Mouse (Mus musculus): ENCODE measurements at regions not wholly inside any gene's neighbourhood (a gene's known extent, or its start where the extent isn't known, plus 50 kb on each side); places are given as distances from the start of the nearest gene placed in this dataset.

DNA sequence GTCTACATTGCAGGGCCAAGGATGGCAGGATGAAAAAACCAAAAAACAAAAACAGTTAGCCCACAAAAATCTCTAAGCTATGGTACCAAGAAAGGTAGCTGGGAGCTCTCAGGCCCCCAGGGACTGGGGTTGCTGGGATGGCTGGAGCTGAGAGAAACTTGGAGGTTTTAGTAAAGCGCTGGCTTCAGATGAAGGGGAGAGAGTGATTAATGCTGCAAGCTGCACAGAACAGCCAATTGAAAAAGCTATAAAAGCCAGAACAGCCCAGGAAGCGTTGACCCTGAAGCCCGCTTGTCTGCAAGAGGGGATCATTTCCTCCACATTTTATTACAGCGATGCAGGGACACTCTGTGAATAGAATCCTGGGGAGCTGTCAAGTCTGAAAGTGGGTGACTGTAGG lies 157.0 kb downstream of the 4930564D02Rik start:
- DNase-seq (ENCODE audit: low spot score), result no peak

DNA sequence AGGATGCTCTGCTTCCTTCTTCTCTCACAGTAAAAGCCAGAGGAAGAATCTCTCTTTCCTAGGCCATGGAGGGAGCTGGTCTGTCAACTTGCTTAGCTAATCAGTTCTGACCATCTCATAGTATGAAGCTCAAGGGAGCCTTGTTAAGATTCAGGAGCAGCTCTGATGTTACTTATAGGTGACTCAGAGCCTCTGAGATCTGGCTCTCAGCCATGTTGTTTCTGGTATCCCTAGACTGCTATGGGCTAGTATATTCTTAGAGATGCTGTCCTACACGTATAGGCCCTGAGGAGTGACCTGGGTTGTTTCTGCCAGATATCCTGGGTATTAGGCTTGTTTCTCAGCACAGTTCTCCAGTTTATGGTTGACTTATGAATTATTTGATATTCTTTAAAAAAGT lies 160.9 kb downstream of the 4930564D02Rik start:
- no peak for DNase-seq (ENCODE audit: low spot score)

DNA sequence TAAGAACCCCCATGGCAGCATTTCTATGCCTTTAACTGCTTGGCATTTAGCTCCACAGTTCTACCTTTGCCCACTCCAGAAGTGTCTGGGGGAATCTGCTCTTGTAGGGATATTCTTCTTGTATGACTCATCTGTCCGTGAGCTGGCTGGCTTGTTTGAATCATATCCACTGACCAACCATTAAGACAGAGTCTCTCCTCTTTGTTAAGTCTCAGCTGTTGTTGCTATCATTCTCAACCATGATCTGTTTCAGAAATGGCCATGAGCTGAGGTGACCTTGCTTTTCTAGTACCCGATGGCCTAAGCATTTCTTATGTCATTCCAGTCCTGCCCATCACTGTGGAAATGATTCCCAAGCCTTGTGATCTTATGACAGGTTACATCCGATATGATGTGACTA lies 161.8 kb downstream of the 4930564D02Rik start:
- DNase-seq (ENCODE audit: low spot score), result no peak

DNA sequence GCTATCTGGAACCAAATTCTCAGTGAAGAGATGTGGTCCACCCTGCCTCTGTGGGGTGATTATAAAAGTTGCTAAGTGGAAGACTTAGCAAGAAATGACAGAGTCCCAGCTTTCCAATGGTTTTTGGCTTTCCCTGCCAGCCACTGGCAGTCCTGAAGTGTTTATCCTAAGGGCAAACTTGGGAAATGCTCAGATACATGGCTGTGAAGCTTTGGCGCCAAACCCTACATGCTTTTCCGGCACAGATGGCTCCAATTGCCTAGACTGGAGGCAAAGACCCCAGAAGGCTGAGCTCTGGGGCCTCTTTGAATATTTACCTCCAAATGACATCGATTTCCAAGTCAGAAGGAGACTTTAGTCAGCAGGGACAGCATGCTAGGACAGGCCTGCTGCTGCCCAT lies 174.4 kb downstream of the 4930564D02Rik start:
- DNase-seq (ENCODE audit: low spot score), result no peak

DNA sequence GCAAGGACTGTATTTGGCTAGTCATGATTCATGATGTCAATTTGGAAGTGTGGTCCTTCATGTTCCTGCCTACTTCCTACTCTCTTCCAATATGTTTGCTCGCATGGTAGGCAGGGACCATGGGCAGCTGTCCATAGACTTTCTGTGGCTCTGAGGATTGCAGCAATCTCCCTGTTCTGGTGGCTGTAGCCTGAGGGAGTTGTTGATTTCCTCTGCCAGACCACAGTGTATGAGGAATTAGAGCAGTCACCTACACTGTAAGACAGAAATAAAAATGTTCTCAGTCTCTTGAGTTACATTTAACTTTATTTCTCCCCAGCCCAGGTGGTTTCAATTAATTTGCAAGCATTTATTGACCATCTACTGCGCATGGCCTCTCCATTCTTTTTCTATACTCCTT lies 190.5 kb downstream of the 4930564D02Rik start:
- DNase-seq (ENCODE audit: low spot score), result no peak

DNA sequence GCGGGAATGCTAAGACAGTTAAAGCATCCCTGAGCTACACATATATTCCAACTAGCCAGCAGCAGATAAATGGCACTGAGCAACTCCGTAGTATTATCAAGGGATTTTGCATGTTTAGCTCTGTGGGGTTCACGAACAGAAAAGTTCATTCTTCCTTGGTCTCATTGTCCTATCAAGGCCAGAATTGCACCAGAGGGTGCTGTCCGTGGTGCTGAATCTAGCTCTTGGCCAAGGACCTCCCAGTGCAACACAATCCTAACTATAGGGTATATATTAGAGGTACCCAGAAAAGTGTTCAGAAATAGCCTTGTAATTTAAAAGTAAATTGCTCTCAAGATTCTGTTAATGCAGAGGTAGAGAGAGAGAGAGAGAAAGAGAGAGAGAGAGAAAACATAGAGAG lies 176.9 kb upstream of the Kcnd3 start:
- peak; percentile 65 for DNase-seq (ENCODE audit: low spot score)

DNA sequence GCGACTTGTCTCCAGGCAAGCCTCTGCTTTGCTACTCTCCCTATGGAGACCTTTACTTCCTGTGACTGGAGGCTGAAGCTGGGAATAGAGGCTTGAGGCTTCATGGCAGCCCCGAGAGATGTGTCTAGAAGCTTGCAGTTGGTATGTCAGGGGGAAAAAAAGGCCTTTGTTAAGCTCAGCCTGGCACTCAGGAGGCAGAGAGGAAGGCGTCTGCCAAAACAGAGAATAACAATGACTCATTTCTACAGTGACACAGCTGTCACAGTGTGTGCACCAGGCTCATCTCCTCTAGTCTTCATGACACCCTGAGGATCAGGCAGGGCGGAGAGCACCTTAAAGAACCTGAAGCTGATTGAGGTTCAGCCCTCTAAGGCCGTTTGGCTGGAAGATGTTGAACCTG lies 171.2 kb upstream of the Kcnd3 start:
- DNase-seq (ENCODE audit: low spot score), result no peak

DNA sequence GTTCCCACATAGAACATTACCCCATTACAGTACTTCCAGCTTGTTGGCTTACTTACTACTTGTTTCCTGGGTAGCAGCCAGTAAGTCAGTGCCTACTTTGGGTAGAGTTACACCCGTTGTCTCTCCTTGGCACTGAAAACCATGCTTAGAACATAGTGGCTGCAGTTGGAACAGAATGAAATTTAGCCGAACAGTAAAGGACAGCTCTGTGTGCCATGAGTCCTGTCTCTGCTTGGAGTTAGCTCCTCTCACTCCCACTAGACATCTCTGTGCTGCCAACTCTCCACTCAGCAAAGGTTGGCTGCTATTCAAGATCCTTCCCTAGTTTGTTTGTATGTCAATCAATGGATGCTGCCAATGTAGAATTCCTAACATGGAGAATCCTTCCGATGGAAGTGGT lies 170.4 kb upstream of the Kcnd3 start:
- DNase-seq (ENCODE audit: low spot score), result no peak

DNA sequence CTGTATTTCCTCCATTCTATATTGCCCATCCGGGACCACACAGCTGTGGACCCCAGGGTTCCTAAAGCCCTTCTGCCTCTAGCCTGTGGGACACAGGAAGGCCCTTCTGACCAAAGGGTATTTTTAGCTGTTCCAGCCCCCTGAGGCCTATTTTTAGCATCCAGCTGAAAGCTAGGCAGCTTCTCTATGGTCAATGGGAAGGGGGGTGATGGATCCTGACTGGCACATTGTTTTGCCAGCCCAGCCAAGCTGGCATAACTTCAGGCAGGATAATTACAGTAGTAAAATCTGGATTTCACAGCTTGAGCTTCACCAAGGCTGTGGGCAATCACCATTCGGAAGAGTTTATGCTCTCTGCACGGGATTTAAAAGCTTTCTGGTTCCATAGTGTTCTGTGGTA lies 153.9 kb upstream of the Kcnd3 start:
- no peak for DNase-seq (ENCODE audit: low spot score)

DNA sequence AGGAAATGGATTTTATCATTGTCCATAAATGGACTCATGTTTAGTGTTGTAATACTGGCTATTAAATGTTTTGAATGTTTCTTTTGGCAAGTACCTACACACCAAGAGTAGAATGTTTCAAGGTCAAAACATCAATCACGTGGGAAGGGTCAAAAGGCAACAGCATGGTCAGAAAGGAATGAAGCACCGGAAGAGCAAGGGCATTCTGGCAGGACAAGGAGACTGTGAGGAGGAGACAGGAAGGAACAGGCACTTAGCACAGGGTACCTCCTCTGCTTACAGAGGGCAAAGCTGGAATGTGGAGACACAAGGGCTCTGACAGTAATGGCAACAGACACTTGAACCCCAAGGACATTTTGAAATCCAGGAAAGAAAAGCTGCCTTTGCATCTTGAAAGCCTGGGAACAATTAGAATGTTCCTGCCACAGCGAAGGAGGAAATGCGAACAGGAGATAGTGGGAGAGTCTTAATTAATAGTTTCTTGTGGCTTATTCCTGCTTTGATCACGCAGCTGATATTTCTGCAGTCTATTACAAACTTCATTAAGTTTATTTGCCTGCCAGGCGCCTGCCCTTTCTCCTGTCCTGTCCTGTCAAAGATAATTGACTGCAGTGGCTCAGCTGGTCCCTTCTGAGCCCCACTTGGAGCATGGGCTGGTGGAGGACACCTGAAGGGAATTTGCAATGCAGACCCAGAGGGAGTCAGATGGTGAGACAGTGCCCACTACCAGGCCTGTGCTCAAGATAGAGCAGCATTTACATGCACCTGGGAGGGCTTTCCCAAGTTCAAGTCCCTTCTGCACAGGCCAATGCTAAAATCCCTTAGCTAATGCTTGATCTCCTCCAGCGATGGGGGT lies 151.2 kb upstream of the Kcnd3 start:
- DNase-seq (ENCODE audit: low spot score), result no peak

DNA sequence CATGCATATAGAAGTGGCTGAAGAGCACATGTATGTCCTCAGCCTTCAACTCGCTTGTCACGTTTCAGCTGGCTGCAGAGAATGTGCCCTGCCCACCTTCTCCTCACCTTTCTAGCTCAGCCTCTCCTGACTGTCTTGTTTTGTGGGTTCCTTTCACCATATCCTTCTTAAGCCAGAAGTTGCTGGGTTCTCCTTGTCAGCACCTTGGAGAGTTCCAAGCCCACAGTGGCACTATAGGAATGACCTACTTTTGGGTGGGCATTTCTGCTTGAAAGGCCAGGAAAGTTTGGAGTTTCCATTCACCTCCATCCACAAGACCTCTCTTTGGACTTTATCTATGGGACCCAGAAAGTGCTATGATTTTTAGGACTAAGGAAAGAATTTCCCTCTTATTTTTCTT lies 144.5 kb upstream of the Kcnd3 start:
- DNase-seq (ENCODE audit: low spot score), result no peak

DNA sequence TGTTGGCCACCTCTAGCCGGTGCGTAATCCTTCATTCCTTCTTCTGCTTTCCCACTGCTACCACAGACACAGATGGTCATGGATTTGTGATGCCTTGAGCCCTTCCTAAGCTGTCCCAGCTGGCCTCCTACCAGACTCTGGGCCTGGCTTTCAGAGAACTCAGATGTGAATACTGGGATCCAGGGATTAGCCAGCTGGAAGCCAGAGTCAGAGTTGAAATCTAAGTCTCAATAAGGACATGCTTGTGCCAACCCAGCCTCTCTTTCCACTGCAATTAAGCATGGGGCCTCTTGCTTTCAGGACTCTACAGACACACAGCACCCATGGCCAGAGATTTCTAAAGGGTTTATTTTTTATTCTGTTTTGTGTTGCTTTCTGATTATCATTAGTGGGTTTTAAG lies 143.1 kb upstream of the Kcnd3 start:
- no peak for DNase-seq (ENCODE audit: low spot score)

DNA sequence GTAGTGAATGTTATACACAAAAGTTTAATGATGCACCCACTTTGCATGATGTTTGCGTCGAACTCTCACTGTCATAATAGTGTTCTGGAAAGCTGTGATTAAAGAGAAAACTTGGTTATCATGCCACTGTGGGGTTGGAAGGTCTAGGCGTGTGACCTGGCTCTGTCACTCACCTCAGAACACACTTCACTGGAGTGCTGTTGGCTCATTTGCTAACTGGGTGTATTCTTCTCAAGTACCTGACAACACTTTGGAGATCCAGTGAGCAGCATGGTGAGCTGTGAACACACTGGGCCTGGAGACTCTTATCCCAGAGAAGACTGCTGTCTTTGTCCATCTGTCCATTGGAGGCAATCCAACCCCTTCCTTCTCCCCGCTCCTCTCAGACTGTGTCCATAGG lies 98.9 kb upstream of the Kcnd3 start:
- DNase-seq (ENCODE audit: low spot score), result no peak

DNA sequence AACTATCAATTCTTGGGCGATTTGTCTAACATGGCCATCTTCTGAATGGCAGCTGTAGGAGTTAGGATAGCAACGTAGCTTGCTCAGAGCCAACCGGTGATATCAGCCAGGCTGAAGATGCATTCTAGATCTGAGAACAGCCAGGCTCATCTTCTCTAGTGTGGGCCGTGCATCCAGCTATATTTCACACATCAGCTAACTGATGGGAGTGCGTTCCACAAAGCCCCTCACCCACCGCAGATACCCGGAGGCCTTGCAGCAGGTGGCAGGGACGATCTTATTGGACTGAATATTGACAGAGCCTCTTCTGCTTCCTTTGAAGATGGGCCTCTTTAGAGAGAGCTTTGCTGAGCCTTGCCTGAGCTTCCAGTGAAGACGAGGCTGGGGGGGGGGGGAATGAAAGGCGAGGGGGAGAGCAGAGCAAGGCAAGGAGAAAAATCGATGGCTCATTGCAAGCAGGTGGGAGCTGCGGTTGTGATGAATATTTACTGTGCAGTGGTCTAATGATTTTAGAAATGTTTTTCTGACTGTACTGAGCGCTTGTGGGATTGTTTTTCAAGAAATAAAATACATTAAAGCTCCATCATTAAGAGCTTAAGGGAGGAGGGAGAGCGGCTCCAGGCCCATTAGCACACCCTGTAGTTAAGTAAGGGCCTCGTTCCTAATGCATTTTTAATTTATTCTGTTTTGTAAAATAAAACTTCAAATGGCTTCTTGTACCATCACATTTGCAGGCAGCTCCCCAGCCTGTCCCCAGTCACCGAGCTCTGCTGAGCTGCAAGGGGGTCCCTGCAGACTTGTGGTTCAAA lies 97.8 kb upstream of the Kcnd3 start:
- no peak for DNase-seq (ENCODE audit: low spot score)

DNA sequence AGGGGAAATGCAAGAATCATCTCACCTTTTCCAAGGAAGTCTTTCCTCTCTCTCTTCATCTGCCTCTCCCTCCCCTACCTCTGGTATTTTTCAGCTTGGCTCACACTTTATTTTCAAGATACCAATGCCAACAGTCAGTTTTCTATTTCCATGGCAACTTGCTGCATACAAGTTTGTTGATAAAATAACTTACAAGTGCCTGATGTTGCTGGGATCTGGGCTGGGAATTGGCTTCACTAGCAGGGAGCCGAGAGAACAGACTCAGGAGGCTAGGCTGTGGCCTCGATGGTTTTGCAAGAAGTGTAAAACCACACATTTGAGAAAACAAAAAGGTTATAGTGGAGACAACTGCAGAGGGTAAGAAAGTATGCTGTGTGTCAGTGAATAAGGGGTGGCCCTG lies 94.6 kb upstream of the Kcnd3 start:
- DNase-seq (ENCODE audit: low spot score), result no peak

DNA sequence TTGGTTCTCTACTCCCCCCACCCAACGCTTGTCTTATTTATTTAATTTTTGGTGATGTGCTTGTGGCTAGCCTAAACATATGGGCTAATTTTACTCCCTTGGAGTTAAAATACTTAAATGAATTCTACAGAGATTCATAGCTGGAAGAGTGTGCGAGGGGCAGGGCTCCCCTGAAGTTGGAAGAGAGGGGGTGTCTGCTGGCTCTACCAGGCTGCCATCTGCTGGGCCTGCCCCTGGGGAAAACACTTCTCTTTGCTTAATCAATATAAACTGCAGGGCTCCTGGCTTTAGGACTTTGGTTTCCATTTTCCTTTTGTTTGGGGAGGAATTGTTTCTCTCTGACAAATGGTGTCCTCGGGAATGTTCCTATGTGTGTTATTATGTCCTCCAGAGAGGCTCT lies 92.5 kb upstream of the Kcnd3 start:
- no peak for DNase-seq (ENCODE audit: low spot score)

DNA sequence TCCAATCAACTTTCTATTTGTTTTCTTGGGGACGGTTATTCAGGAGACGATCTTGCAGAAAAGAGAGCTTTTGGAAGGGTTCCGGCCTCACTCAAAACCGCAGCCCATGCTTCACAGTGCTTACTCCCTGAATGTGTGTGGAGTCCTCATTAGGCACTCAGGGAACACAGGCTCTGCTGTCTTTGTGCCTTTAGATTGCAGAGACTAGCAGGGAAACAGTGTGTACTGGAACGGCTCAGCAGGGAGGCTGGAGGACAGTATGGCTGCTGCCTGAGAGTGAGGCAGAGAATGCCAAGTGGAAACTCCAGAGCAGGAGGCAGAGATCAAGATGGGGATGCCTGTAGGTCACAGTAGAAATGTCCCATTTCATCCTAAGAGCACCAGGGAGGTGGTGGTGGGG lies 87.4 kb upstream of the Kcnd3 start:
- no peak for DNase-seq (ENCODE audit: low spot score)

DNA sequence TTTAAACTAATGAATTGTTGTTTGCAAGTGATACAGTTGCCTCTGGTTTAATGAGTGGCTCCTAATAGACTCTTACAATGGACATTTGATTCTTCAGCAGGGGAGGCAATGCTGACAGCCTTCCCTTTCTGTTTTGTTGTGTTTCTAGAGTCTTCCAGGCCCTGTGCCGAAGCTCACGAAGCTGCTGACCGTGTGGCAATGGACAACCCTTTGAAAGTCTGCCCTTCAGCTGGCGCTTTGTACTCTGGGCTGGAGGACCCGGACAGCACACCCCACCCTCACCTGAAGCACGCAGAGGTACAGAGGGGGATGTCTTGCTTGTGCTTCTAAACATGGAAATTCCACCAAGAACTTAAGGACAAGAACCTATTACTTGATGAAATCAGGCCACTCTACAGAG lies 85.3 kb upstream of the Kcnd3 start:
- no peak for DNase-seq (ENCODE audit: low spot score)

DNA sequence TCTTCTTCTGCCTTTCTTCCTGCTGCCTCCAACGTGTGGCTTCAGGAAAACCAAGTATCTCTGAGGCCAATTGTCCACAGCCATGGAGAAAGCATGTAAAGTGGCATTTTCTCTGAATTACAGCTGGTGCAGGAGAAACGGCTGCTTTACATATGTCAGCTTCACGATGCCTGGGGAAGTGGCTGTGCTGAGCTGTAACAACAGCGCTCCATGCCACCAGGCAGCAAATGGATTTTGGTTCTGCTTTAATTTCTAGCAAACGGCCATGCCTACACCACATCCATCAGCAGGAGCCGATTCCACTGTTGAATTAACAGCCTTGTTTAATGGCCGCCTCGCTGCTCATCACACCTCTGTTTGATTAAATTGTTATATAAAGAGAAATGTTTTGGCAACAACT lies 84.2 kb upstream of the Kcnd3 start:
- DNase-seq (ENCODE audit: low spot score), result no peak

DNA sequence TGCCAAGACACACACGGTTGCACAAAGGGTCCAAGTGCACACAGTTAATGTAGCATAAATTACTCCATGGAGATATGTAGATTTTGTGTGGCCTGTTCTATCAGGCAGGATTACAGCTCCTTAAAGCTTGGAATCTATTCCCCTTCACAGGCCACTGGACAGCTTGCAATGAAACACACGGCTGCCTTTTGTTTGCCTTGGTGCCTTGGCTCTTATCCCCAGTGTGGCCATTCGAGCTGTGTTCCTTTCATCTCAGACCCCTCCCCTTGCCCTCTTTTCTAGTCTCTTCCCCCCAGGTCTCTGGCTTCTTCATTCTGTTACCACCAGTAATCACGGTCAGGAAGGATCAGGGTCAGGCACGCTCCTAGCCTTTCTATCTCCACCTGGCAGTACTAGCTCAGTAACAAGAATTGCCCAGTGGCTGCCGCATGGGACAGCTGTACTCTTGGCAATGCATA lies 79.7 kb upstream of the Kcnd3 start:
- DNase-seq (ENCODE audit: low spot score), result no peak

DNA sequence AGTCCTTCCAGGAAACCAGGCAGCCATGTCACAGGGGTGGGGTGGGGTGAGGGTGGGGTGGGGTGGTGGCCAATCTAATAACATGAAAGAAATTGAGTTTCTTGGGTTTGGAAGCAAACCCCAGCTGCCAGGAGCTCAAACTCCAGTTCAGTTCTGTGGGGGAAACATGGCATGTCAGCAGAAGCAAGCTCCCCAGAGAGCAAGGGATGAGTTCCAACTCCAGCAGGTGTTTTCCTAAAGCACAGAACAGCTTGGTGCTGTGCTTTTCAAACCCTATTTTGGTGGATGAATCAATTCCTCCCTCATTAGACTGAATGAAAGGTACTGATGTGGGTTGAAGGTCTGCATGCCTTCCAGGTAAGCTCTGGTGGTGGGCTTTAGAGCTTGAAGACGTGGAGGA lies 77.8 kb upstream of the Kcnd3 start:
- no peak for DNase-seq (ENCODE audit: low spot score)

DNA sequence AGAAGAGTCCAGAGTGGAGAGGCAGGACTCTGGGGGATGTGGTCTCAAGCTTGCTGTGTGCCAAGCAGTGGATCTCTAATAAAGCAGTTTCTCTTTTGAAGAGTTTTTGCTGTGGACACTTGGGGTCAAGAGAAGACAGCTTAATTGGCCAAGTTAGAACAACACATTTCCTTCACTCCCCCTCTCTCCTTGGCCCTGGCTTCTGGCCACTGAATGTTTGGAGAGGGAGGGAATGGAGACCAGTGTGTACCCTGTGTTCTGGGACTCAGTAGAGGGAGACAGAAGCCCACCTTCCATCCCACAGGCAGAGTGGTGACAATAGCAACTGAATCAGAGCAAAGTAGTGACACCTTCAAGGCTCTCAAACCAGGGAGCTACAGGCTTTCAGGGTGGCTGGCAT lies 77.3 kb upstream of the Kcnd3 start:
- no peak for DNase-seq (ENCODE audit: low spot score)

DNA sequence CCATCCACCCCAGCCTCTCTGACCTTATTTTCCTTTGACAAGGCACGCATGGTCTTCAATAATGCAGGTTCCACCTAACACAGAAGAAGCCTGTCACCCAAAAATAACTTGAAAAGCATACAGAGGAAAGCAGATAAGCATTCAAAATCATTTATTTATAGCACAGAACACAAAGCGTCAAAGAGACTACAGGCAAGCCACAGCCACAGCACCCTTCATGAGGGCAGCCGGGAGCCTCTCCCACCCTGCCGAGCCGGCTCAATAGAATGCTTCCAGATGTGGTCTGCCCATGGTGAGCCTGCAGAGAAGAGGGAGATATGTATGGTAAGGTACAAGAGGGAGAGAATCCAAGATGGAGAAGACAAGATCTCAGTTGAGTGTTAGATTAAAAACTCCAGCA lies 76.7 kb upstream of the Kcnd3 start:
- DNase-seq (ENCODE audit: low spot score), result no peak

DNA sequence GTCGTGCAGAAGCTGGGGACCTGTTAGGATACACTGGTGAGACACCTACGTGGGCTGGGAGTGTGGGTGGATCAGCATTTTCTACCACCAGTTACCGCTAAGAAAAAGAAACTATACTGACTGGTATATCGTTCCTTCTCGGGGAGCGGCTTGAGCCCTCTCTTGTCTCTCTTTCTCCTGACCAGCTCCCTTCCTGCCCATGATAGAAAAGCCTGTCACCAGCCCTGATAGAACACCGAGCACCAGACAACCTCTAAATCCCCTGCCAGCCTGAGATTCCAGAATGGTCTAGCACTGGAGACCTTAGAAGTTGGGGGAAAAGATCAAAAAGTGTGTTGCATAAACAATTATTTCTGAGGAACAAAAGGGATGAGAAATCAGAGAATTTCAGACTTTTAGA lies 76.3 kb upstream of the Kcnd3 start:
- DNase-seq (ENCODE audit: low spot score), result no peak

All from ovary, postnatal 36 days (tissue).